Mouse (Mus musculus) frontal cortex, adult 2 months (tissue): ENCODE results near the gene Tmem221. TPM values are rescaled to one million over a fixed set of nuclear protein-coding genes. Genes with fewer than 3 reads are reported as not detected.

Experiments
- DNase-seq, 2 experiments: peaks; one replicate each; pipeline ENCODE4 v3.0.0; 2022; ENCODE audit warnings: low spot score in 1 of 2; ENCODE audit errors: extremely low spot score in 1 of 2
- polyA plus RNA-seq: library from polyadenylated mRNA; depleted of rRNA; stranded (reverse); fragments of >200 nt; gene quantifications from 2 replicates; pipeline ENCODE4 v1.2.3, GENCODE M21; 2012; rRNA removed

Gene Tmem221
- 0.13 and 0.14 TPM in 2 replicates for polyA plus RNA-seq

GRCm38 (mm10) chr8:71558071-71558957 is at the start of gene Tmem221:
Gene Tmem221, minus strand, starts transcription at chr8:71558871.
- no peak for DNase-seq

DNA sequence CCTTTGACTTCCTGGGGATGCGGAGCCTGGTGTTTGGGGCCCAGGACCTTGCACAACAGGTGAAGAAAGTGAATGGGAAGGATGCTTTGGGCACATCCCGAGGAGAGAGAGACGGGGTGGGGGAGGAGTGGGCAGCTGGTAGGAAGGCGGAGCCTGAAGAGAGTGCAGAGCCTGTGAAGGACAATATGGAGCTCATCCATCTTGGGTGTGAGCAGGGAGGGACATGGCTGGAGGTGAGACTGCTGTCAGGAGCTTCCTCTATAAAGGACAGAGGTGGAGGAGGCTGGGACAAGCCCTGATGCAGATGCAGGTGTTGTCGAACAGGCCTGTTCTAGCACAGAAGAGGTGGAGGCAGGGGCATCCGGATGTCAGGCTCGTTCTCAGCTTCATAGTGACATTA is 45.4 kb upstream of the Tmem221 start:
- no peak for DNase-seq

DNA sequence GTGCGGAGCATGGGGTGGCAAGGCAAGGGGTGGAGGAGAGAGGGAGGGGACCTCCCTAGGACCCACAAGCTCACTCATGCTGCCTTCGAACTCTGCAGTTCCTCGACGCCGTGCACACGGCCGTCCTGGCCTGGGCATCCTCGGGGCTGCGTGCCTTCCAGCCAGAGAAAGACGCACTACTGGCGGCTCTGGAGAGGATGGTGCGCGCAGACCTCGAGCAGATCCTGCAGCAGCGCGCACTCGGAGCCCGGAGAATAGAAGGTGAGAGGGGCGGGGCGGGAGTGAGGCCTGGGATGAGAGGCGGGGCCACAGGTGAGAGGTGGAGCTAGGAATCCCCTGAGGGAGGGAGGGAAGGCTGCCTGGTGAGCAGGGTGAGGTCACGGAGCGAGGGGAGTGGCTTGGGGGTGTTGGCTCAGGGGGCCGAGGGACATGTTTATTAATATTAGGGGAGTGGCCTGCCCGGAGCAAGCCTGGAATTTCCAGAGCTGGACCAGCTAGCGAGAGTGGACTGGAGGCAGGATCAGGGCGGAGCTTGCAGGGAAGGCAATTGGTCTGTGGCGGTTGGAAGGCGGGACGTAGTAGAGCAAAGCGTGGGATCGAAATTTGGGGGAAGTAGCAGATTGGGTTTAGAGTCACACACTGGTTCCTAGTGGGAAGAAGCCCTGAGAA is 44.1 kb upstream of the Tmem221 start:
- DNase-seq, result no peak

DNA sequence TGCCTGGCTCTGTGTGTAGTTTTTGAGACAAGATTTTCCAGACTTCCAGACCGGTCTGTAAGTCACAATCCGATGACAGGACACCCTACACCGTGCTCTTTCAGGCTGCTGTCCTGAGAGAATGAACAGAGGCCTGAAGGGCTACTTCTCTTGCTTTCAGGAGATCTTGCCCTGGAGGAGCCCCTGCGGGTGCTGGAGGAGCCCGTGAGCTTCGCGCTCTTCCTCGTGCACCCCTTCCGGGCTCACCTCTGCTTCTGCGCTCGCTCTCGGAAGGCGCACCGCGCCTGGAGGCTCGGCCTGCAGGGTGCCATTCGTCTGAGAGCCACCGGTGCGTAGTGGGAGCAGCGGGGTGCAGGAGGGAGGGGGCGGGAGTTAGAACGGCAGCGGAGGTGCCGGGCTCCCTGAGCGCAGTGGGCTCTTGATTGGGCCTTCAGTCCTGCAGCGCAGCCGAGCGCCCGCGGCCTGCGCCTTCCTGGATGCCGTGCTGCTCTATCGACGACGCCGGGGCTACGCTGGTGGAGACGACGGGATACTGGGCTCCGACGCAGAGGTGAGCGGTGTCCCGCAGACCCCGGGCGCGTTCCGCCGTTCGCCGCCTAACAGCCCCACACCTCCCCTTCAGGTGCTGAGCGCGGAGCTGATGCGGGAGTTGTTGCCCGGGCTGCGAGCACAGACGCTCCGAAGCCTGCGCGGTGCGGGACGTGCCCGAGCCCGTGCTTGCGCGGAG is 43.4 kb upstream of the Tmem221 start:
- no peak for DNase-seq

GRCm38 (mm10) chr8:71598841-71599240 is 40.2 kb upstream of the Tmem221 start:
- DNase-seq, result no peak

GRCm38 (mm10) chr8:71598375-71598774 is 39.7 kb upstream of the Tmem221 start:
- DNase-seq, result no peak

DNA sequence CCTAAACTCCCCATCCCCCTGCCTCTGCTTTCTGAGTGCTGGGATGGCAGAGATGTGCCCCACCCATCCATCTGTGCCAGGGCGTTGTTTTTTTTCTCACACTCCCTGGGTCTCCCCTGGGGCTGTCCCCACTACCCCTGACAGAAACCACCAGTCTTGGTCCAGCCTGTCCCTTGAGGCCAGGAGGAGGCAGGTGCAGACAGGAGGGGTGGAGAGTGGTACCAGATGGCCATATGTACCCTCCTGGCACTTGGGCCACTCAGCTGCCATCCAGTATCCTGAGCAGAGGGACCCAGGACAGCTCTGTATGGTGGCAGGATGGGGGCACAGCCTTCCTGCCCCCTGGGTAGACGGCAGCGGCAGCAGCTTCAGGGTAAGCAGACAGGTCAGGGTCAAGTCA is 38.8 kb upstream of the Tmem221 start, which contains the start of gene Fam129c:
Fam129c (plus strand) TSS at position 198 of the 400 bp plus-strand sequence.
- no peak for DNase-seq

GRCm38 (mm10) chr8:71596798-71597197 is 38.1 kb upstream of the Tmem221 start:
- DNase-seq, result no peak

DNA sequence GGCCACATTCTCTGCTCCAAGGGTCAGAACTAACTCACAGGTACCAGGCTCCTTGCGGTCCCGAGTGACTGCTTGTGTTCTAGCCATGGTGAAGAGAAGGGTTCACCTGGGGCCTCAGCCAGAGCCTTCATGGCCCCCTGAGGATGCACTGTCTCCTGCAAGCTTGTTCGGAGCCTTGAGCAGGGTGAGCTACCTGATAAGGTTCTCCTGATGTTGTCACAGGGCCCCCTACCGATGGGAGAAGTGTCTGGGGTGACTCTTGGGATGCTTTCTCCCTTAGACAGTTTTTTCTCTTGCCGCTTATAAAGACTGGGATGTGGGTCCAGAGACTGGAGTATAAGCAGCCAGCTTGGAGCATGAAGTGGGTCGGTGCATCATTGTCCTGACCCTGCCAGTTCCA is 37.7 kb upstream of the Tmem221 start:
- DNase-seq, result no peak

DNA sequence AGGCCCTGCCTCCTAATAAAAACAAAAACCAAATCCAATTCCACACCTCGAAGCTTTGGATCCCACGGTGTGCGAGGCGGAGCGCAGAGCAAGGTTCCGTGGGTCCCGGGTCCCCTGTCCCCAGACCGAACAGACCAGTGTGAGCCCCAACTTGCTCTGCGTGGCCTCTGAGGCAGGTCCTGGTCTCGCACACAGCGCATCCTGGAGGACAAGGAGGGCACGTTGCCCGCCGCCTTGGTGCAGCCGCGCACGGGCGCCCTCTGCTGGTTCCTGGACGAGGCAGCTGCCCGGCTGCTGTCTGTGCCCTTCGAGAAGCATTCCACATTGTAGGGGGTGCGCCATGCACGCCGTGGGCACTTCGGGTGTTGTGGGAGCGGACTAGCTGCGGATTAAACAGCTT is 37.2 kb upstream of the Tmem221 start:
- DNase-seq, result peak; percentile 75 to 94

- no peak for DNase-seq
Observed at GRCm38 (mm10) chr8:71594324-71594722, 35.7 kb upstream of the Tmem221 start.

GRCm38 (mm10) chr8:71593556-71594323 is 35.1 kb upstream of the Tmem221 start:
- DNase-seq, result no peak

DNA sequence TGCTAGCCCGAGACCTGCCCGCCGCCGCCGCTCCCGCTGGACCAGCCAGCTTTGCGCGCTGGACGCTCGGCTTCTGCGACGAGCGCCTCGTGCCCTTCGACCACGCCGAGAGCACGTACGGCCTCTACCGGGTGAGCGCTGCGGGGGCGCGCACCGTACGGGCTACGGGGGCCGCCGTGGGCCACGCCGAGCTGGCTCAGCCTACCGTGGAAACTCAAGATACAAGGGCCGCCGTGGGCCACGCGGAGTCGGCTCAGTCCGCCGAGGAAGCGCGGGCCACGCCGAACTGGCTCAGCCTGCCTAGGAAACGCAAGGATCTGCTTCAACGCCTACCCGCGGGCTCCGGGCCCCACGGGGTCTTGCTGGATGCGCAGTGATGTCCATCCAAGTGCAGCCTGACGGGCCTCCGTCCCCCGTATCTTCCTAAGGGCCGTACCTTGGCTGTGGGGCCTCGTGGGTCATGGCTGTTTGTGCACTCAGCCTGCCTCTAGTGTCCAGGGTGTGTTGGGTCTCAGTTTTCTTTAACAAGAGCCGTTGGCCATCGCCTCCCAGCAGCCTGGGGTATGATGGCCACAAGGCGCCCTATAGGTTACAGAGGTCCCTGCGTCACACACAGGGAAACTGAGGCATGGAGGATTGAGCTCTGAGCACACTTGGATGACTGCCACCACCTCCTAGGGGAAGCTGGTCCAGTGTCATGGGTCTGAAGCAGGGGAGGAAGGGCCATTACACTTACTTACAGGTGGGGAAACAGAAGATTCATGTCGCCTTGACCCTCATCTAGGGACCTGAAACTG is 33.9 kb upstream of the Tmem221 start:
- DNase-seq, result peak; percentile 81 to 91

- peak; percentile 90 to 97 for DNase-seq
Observed at GRCm38 (mm10) chr8:71591471-71592373, 33.1 kb upstream of the Tmem221 start, which contains the start of gene Pgls. Gene Pgls, plus strand, starts transcription at chr8:71592176.

DNA sequence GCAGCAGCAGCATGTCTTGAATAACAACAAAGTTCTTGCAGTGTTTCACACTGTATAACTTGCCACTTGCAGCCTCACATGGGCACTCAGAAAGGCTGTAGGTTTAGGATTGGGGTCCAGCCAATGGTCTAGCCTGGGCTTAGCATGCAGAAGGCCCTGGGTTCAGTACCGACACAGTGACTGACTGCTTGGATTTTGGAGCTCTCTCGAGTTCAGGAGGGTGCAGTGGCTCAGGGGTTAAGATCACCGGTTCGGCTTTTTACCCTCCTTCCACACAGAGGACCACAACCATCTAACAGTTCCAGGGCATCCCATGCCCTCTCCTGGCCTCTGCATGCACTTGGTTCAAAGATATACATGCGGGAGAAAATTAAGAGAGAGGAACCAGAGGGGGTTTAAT is 32.3 kb upstream of the Tmem221 start:
- no peak for DNase-seq

- DNase-seq, result no peak
Observed at GRCm38 (mm10) chr8:71588762-71589161, 30.1 kb upstream of the Tmem221 start.

- DNase-seq, result peak in 1 of 2 experiments; percentile 53
Observed at GRCm38 (mm10) chr8:71586891-71587290, 28.2 kb upstream of the Tmem221 start.

- DNase-seq, result no peak
Observed at GRCm38 (mm10) chr8:71580201-71580600, 21.5 kb upstream of the Tmem221 start.
